Mouse (Mus musculus) intestine, embryonic 15.5 days (tissue): ENCODE measurements around the gene Olfr299. TPM values are rescaled to one million over a fixed set of nuclear protein-coding genes. Genes with fewer than 3 reads are reported as not detected.

Experiments used
- ATAC-seq: fragments of 200-750 bp; cut with Nextera tagmentation; 2 replicates; pipeline ENCODE4 v1.8.0; 2017; ENCODE audit warnings: moderate TSS enrichment, moderate library complexity
- H3K27ac ChIP-seq: fragments of 300-500 bp; sonication (generic); 2 replicates; pipeline ENCODE4 v1.5.1; 2015; ENCODE audit warnings: mild to moderate bottlenecking, inconsistent platforms
- H3K27me3 ChIP-seq: fragments of 300-500 bp; sonication (generic); replicated peaks from 2 replicates; pipeline ENCODE4 v1.6.1; 2015; ENCODE audit warnings: inconsistent platforms
- H3K36me3 ChIP-seq: fragments of 300-500 bp; sonication (generic); 2 replicates; pipeline ENCODE4 v1.6.1; 2015; ENCODE audit warnings: inconsistent platforms
- H3K4me1 ChIP-seq: fragments of 300-500 bp; sonication (generic); replicated peaks from 2 replicates; pipeline ENCODE4 v1.6.1; 2015; ENCODE audit warnings: inconsistent platforms
- H3K4me2 ChIP-seq: fragments of 300-500 bp; sonication (generic); replicated peaks from 2 replicates; pipeline ENCODE4 v1.6.1; 2015; ENCODE audit warnings: mild to moderate bottlenecking, inconsistent platforms
- H3K4me3 ChIP-seq: fragments of 300-500 bp; sonication (generic); replicated peaks from 2 replicates; pipeline ENCODE4 v1.5.1; 2015; ENCODE audit warnings: inconsistent platforms
- H3K9ac ChIP-seq: fragments of 300-500 bp; sonication (generic); 2 replicates; pipeline ENCODE4 v1.6.1; 2015; ENCODE audit warnings: inconsistent platforms
- H3K9me3 ChIP-seq: fragments of 300-500 bp; sonication (generic); 2 replicates; pipeline ENCODE4 v1.6.1; 2016; ENCODE audit warnings: inconsistent platforms
- WGBS: fragments of 180-500 bp; shearing (Covaris S2); methylation state at CpG from one replicate; pipeline ENCODE4 v1.1.7; 2015; 5-methylcytosine and 5-hydroxymethylcytosine counted together
- polyA plus RNA-seq: library from polyadenylated mRNA; unstranded; fragments of >200 nt; fragmentation: Nextera tagmentation; extraction: Ambion mirVana; gene quantifications from 2 replicates; pipeline ENCODE4 v1.2.1, GENCODE M21; 2015

Gene Olfr299
- polyA plus RNA-seq: not detected in 2 replicates

DNA sequence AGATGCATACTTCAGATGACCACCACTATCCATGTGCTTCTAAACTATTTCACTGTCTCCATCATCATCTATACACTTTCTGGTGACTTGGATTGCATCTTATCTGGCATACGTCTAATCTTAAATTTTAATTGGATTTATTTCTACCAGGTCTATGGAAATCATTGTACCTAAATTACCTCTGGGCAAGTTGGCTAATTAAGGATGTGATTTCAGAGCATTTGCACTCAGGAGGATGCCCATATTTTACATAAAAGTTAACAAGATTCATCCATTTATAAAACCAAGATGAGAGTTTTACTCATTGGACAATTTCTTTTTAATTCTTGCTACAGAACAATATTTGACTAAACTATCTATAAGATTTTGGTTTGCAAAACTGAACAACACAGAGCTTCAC lies at the start of gene Olfr299:
TSS of gene Olfr299 (plus strand) at position 301 of the 400 bp plus-strand sequence.
- Histone ChIP-seq H3K9me3 (no peaks in the 10 kb centered on the region), H3K36me3 (no peaks in the 10 kb centered on the region), H3K9ac (no peak within 1 kb of the TSS), H3K27me3 (no peaks in the 10 kb centered on the region), H3K4me1 (no peaks in the 10 kb centered on the region), H3K4me3 (no peak within 1 kb of the TSS), H3K4me2 (no peak within 1 kb of the TSS), H3K27ac (no peak within 1 kb of the TSS)
- ATAC-seq: no peak
- 82% methylated on average over 1 of the region's 1 CpGs for WGBS

DNA sequence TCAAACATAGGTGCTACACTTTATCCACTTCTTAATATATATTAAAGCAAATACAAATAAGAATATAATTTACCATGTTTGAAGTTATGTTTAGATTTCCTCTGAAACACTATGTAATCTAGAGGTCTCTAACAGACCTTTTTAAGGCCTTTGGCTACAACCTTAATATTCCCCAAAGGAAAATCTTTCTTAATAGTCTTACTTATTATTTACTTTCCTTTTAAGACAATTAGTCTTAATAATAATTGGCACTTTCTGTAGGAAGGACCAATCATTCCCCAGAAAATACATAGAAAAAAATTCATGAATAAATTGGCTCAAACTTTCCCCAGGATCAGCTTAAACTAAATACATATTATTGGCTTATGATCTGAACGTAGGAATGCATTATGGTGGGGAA lies 32.7 kb downstream of the Olfr299 start, which contains the start of gene Olfr298:
TSS of gene Olfr298 (minus strand) at position 101 of the 400 bp plus-strand sequence.
- Histone ChIP-seq H3K9ac (no peak within 1 kb of the TSS), H3K27ac (no peak within 1 kb of the TSS), H3K36me3 (no peaks in the 10 kb centered on the region), H3K9me3 (no peaks in the 10 kb centered on the region), H3K27me3 (no peaks in the 10 kb centered on the region), H3K4me1 (no peaks in the 10 kb centered on the region), H3K4me2 (no peak within 1 kb of the TSS), H3K4me3 (no peak within 1 kb of the TSS)
- WGBS: 84% methylated on average over 1 of the region's 1 CpGs
- no peak for ATAC-seq

Other genes with a start within 250 kb of the Olfr299 start
- gene Vmn2r76, start 213.6 kb upstream of the Olfr299 start, polyA plus RNA-seq: not detected in 2 replicates
- not detected in 2 replicates for gene Olfr310, start 182.7 kb upstream of the Olfr299 start, polyA plus RNA-seq
- not detected in 2 replicates for gene Olfr309, start 146.2 kb upstream of the Olfr299 start, polyA plus RNA-seq
- not detected in 2 replicates for gene Olfr308, start 134.3 kb upstream of the Olfr299 start, polyA plus RNA-seq
- not detected in 2 replicates for gene Olfr307, start 122.3 kb upstream of the Olfr299 start, polyA plus RNA-seq
- gene Olfr305, start 93.0 kb upstream of the Olfr299 start, polyA plus RNA-seq: not detected in 2 replicates
- gene Olfr304, start 73.3 kb upstream of the Olfr299 start, polyA plus RNA-seq: not detected in 2 replicates
- not detected in 2 replicates for gene Olfr303, start 62.1 kb upstream of the Olfr299 start, polyA plus RNA-seq
- not detected in 2 replicates for gene Olfr301, start 56.1 kb upstream of the Olfr299 start, polyA plus RNA-seq
- not detected in 2 replicates for gene Olfr298, start 32.6 kb downstream of the Olfr299 start, polyA plus RNA-seq
- not detected in 2 replicates for gene Olfr297, start 60.0 kb downstream of the Olfr299 start, polyA plus RNA-seq
- gene Olfr295, start 123.9 kb downstream of the Olfr299 start, polyA plus RNA-seq: not detected in 2 replicates
- gene Olfr294, start 156.7 kb downstream of the Olfr299 start, polyA plus RNA-seq: not detected in 2 replicates
- not detected in 2 replicates for gene Olfr293, start 189.1 kb downstream of the Olfr299 start, polyA plus RNA-seq
- gene Olfr292, start 228.4 kb downstream of the Olfr299 start, polyA plus RNA-seq: not detected in 2 replicates